Mouse (Mus musculus) erythroid progenitor cell, adult 5-6 weeks (primary cell): ENCODE results near the gene Ppp1r16b. TPM values are rescaled to one million over a fixed set of nuclear protein-coding genes. Genes with fewer than 3 reads are reported as not detected.

ENCODE experiments used
- ATAC-seq: replicated peaks from 2 replicates; pipeline ENCODE4 v1.8.0; 2016; ENCODE audit warnings: moderate number of reproducible peaks, mild to moderate bottlenecking, moderate TSS enrichment, inconsistent platforms; ENCODE audit not compliant: poor library complexity, low FRiP score, severe bottlenecking
- total RNA-seq, 2 experiments: library from RNA; stranded (forward) in 1 of 2; stranded (reverse) in 1 of 2; fragments of 150-400 nt in 1 of 2; fragments of 186-747, 209-891 nt in 1 of 2; gene quantifications; 2 replicates each; pipeline versions ENCODE4 v1.2.3 to v1.2.4; 2015 to 2017; ENCODE audit warnings: low replicate concordance in 2 of 2

Gene Ppp1r16b
- total RNA-seq, 2 experiments from 2014 or later = 2.3 to 2.5 TPM

DNA sequence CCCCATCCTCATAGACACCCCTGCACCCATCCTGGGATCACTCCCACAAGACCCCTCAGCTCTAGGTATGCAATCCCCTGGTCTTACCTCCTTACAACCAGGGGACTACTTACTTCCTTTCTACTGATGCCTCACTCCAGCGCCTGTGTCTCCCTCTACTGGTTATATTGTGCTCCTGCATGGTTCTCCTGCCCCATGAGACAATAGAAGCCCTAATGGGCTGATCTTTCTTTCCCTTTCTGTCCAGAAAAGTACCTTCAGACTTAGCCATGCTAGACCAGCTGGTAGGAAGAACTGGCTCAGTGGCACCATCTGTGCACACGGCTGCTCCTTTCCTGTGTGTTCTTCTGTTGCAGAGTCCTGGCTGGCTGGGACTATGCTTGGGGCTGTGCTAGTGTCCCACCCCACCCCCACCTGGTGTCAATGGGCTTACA, 79.9 kb downstream of the Ppp1r16b start:
- ATAC-seq = 0 out of 2 replicates have a peak, but pooled peaks have one; percentile 32

DNA sequence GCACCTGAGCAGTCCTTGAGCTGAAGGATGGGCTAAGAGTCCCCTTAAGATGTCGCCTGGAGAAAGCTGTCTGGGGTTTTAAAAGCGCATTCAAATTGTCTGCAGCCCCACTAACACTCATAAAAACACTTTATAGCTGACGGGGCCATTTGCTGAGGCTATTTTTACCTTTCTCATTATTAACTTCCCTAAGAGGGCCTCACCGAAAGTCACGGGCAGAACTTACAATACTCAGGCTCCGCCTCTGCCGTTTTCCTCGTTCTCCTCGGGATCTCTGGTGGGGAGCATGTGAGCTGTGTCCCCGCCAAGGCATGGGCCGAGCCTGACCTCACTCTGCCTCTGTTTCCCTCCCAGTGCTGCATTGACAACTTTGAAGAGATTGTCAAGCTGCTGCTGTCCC, 81.0 kb downstream of the Ppp1r16b start:
- ATAC-seq = no peak

DNA sequence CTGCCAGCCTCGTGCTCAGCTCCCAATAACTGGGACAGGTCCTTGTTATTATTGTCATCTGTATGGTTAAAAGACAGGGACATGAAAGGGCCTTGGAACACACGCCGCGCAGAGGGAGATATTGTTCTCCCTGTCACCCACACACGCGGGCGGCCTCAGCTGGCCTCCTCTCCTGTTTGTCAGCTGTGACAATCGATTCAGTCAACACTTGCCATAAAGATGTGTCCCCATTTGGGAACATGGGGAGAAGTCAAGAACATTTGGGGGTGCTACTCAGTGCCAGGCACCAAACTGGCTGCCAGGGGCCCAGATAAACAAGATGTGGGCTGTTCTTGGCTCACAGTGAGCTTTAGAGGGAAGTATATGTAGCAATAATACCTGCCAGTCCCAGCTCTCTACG, 84.2 kb downstream of the Ppp1r16b start:
- no peak for ATAC-seq

DNA sequence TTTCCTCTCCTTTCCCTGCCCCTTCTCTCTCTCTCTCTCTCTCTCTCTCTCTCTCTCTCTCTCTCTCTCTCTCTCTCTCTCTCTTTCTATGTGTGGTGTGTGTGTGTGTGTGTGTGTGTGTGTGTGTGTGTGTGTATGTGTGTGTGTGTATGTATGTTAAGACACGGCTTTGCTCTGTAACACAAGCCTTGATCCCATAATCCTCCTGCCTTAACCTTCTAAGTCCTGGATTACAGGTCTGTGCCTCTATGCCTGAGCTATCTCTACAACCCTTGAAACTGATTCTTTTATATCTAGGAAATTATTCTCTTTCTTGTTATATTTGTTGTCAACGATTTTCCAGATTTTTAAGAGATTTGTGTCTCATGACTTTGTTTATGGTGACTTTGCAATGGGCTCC, 95.0 kb downstream of the Ppp1r16b start:
- no peak for ATAC-seq

DNA sequence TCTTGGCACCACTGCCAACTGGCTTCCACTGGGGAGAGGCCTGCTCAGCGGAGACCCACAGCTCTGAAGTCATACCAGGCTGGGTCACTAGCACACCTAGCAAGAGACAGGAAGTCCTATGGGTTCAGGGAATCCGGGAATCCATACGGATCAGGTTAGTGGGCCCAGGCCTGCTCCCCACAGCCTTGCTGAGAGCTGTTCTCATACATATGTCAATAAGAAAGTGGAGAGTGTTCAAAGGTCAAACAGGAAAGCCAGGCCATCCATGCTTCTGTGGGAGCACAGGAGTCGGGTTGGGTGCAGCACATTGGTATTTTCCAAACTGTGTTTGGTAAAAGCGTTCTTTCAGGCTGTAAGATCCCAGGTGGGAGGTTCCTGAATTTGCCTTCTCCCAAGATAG, 97.1 kb downstream of the Ppp1r16b start:
- no peak for ATAC-seq

DNA sequence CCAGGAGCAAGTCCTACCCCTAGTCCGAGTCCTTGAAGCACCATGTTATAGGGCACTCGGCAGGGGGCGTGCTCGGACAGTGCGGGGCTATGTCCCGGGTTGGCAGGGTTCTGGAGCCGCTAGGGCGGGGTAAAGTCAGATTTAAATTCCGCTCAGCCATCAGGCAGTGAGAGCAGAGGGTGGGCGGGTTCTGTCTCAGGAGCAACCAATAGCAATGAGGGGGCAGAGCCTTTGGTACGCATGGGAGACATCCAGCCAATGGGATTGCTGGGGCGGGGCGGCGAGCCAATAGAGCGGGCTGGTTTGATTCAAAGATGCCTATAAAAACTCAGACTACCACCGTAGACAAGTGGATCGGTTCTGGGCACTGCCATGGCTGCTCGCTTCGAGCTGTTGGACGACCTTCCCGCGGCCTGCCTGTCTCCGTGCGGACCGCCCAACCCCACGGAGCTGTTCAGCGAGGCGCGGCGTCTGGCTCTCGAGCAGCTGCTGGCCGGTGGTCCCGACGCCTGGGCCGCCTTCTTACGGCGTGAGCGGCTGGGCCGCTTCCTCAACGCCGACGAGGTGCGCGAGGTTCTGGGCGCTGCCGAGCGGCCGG, 102.6 kb downstream of the Ppp1r16b start, which contains the start of gene Fam83d:
Fam83d (plus strand) TSS at position 352 of the 598 bp plus-strand sequence.
- peak; percentile 95 for ATAC-seq

DNA sequence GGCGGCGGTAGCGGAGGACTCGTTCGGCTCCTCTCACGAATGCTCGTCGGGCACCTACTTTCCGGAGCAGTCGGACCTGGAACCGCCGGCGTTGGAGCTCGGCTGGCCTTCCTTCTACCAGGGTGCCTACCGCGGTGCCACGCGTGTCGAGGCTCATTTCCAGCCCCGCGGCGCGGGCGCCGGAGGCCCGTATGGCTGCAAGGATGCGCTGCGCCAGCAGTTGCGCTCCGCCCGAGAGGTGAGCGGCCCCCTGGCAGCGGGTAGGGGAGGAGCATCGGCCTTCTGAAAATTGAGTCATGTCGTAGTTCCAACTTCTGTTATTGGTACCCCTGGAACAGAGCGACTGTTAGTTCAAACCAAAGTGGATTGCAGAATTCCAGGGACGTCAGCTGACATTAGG, 103.2 kb downstream of the Ppp1r16b start:
- ATAC-seq = peak; percentile 56

DNA sequence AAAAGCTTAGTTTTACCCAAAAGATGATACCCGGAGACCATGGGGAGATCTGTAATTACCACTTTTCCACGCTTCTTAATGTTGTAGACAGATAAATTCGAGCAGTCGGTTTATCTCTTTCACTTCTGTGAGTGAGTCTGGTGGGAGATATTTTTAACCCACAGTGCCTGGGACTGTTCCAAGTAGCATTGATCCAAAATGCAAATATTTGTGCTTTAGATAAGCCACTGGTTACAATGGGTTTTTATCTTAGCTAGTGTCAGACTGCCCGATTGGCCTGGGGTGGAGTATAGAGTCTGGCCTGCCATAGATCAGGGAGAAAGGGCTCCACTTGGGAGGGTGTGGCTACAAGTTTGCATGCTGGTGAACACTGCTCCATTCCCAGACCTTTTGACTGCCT, 103.6 kb downstream of the Ppp1r16b start:
- peak; percentile 67 for ATAC-seq

DNA sequence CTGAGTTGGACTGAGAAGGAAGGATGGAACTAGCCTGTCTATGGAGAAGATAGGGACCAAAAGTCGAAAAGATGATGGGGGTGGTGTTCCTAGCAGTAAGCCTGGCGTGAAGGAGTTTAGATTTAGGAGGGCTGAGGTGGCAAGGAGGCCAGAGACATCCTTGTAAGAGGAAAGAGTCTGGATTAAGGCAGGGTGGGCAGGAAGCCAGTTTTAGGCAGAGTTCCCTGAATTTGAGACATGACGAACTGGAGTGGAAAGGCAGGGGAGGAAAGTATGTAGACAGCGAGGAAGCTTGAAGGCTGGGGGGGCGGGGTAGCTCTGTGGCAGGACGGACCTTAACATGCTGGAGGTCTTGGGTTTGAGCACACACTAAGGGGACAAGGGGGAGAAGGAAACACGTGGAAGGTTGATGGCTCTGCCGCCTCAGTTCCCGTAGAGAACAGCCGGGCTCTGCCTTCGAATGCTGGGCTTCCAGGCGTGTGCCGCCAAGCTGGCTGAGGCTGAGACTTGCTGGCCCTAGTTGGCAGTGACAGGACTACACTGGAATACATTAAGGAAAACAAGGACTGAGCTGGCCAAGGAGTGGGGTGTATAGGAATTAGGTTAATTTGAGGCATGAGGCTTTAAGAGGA, 105.0 kb downstream of the Ppp1r16b start:
- no peak for ATAC-seq

DNA sequence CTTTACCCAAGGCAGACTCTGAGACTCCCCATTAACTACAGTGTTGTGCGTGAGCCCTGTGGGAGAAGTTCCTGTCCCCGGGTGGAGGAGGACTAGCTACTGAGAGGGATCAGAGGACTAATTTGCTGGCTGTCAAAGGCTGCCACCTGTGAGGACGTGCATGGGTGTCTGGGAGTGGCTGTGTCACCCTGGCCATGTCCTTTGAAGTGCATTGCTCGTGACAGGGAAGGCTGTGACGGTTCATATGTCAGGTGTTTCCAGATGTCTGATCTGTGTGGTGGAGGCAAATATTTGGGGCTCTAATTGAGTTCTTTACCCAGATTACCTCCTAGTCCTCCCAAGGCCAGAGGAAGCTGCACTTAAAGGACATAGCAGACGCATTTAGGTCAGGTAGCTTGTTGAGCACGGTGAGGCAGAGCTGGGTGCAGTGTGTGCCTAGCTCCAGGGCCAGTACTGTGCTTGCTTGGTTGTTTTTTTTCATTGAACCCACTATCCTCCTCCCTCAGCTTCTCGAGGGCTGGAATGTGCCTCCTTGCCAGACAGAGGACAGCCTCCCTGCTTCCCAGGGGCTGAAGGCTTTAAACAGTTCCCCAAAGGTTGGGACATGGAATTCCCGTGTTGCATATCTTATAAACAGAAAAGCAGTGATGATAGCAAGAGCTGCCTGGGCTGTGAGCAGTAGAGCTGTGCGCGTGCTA, 106.0 kb downstream of the Ppp1r16b start:
- no peak for ATAC-seq

DNA sequence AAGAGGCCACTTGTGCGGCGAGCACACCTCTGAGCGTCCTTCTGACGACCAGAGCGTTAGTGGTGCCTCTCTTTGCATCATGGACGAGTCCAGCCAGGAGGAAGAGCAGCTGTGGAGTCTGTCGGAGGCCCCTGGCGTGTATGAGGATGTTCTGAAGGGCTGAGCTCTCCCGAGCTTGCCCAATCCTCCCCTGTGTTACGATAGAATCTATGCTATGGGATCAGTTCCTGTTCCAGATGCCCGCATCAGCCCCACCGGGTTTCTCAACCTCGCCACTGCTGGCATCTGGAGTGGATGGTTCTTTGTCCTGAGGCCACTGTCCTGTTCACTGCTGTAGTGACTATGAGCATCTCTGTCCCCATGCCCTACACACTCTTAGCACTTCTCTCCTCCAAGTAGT, 107.6 kb downstream of the Ppp1r16b start:
- ATAC-seq = no peak

DNA sequence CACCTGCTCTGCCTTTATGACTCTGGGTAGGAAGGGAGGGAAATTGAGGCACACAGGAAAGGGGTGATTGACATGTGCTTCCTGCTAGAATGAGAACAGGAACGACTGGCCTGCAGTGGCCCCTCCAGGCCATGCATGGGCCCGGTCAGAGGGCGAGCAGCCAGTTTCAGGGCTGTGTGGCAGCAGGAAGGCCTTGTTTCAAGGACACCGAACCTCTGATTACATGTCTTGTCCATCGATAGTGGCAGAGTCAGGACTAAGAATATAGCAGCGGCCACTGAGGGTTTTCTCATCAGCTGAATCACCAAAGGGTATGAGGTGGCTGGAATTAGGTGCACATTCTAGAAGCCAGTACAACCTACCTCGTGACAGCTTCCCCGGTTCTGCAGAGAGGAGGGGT, 109.7 kb downstream of the Ppp1r16b start:
- ATAC-seq = no peak

DNA sequence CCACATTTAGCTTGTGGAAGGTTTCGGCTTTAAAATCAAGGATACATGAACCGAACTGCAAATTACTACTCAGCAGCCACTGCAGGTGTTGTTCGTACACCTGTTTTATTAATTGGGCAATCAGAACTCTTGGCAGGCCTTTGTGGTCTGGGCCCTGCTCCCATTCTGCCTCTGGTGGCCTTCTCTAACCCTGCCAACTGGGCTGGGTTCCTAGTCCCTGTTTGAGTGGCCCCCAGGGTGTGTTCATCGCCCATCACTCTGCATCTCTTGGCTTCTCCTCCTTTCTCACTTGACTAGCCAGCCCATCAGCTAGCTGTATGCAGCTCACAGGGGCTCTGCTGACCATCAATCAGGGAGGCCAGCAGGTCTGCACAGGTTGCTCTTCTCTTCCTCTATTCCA, 111.5 kb downstream of the Ppp1r16b start:
- no peak for ATAC-seq

DNA sequence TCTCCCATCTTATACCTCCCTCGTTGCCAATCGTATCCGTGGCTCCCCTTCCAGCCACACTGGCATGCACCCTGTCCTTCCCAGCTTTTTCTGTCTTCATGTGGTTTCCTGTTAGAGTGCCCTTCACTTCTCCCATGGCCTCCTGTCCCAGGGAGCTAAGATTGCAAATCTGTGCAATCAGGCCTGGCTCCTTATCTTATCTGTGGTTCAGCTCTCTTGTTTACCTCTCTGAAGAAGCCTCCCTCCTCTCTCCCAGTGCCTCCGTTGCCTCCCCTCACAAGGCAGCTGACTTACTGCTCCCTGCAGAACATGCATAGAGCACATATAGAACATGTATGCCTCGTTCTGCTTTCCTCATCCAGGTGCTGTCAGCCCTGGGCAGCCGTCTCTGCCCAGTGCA, 112.3 kb downstream of the Ppp1r16b start:
- ATAC-seq = no peak

DNA sequence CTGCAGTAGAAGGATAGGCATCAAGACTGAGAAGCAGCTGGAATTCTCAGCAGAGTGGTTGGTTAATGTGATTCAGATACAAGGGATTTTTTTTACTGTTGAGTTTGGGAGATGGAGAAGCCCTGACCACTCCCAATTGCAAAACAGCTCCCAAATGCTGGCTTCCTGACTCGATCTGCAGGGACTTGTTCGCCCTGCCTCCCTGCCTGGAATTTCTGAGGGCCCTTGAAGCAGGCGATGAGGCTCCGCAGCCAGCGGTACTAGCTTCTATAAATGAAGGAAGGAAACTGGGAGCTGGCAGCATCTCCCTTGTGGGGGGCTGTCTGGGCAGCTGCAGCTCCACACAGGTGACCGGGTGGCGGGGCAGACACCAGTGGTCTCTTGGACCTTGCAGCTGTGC, 113.2 kb downstream of the Ppp1r16b start:
- no peak for ATAC-seq

DNA sequence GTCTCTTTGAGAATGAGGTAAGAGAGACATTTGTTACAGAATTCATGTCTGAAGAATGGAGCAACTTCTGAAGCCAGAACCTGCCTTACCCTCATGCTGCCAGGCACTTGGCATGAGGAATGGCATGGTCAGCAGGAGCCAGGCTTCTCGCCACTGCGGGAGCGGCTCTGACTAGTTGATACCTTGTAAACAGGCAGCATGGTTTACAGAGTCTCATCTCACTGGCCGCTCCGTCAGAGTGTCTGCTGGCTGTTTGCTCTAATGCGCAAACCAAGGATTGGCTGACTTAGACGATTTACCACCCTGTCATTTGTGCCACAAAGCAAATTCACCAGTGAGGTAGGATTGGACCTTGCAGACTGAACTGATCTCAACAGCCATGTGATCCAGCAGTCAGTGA, 115.9 kb downstream of the Ppp1r16b start:
- ATAC-seq = no peak

DNA sequence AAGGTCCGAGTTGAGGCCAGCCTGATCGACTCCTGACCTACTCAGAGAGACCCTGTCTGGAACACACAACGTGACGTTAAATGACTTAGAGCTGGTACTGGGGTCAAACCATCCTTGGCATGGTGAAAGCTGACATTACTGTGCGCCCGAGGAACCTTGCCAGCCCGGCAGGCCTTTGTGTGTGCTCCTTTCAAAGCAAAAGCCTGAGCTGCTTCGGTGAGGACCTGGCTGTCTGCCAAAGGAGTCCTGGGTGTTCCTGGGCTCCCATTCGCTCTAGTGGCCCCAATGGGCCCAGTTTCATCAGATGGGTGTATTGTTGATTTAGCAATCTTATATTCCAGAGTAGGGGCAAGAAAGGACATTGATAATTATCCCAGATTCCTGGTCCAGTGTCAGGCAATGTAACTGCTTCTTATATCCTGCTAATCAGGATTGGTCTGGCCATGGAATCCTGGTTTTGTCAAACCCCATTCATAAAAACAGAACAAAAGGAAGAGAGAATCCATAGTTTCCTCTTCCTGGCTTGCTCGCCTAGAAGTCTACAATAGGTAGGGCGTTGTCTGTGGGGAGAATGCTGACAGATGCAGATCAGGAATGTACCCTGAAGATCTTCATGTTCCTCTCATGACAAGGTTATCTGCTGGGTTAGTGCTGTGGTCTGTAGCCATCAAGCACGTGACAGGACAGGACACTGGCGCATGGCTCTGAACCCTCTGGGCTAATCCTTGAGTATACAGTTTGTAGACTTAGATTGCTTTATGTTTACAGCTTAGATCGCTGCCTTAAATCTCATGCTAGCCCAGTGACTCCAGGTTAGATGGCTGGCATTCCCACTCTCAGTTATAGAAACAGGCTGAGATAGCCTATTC, 122.0 kb downstream of the Ppp1r16b start:
- no peak; the same call in 1 of the 2 replicates for ATAC-seq

DNA sequence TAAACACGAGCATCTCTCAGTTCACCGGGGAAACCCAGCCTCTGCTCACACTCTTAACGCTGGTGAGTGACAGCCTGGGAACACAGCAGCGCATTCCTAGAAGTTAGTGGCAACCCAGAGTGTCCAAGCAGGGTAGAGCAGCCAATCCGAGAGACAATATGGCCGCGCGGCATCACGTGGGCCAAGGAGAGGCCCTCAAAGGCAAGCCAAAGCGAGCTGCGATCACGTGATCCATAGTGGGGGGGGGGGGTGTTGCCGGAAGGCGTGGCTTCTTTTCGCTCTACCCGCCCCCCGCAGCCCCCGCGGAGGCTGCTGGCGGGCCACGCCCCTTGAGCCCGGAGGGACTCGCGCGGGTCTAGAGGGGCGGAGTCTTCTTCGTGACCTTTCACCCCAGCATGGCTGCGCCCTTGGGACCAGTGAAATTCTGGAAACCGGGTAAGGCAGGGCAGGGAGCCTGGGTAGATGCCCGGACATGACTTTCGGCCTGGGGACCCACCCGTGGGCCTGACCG, 129.4 kb downstream of the Ppp1r16b start, which contains the start of gene Dhx35:
Dhx35 (plus strand) TSS at position 314 of the 511 bp plus-strand sequence.
- peak; percentile 92 for ATAC-seq

DNA sequence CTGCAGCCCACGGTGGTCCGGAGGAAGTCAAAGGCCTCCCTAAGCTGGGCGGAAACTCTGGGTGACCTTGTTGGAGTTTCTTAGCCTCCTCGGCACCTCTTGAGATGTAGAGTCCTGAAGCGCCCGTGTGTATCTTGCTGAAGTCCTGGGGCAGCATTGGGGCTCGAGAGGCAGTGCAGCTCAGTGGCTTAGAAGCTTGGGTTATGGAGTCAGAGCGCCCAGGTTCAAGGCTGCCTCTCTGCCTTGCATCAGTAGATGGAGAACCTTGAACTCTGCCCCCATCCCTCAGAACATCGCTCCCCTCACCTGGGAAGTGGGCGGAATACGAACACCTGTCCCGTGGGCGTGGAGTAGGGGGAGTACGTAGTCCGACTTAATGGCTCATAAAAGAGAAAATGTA, 129.8 kb downstream of the Ppp1r16b start:
- ATAC-seq = no peak; the same call in 1 of the 2 replicates

DNA sequence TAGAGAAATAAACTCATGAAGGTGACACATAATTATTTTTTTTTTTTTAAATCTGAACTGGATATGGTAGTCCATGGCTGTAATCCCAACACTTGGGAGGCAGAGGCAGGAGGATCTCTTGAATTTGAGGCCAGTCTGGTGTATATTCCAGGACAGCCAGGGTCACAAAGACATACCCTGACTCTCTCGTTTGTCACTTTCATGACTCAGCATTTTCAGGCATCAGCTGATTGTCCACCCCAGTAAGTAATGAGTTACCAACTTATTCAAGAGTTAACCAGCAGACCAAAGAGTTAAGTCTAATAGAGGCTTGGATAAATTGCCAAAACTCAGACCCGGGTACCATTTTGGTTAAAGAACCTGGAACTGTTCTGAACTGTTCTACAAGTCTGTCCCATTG, 130.7 kb downstream of the Ppp1r16b start:
- no peak for ATAC-seq
